Mouse (Mus musculus) cerebellum, adult 2 months (tissue): ENCODE data around the gene Ece1. TPM values are rescaled to one million over a fixed set of nuclear protein-coding genes. Genes with fewer than 3 reads are reported as not detected.

Experiments used
- DNase-seq, 2 experiments: peaks; one replicate each; pipeline ENCODE4 v3.0.0; 2021
- H3K27ac ChIP-seq: fragments of 200-500 bp; 2 replicates; pipeline ENCODE4 v1.5.1; 2012; ENCODE audit warnings: low read length, control low read depth, inconsistent platforms; ENCODE audit not compliant: insufficient read depth
- H3K27me3 ChIP-seq: fragments of 200-500 bp; 2 replicates; pipeline ENCODE4 v1.6.1; 2012; ENCODE audit warnings: inconsistent platforms, mild to moderate bottlenecking, low read length, moderate library complexity; ENCODE audit not compliant: control insufficient read depth, insufficient read depth
- H3K4me1 ChIP-seq: fragments of 200-500 bp; 2 replicates; pipeline ENCODE4 v1.6.1; 2011; ENCODE audit warnings: low read length; ENCODE audit not compliant: control insufficient read depth, insufficient read depth
- H3K4me3 ChIP-seq: fragments of 200-500 bp; replicated peaks from 2 replicates; pipeline ENCODE3; 2011; ENCODE audit warnings: mild to moderate bottlenecking, low read depth, low read length, control low read depth; ENCODE audit not compliant: insufficient read depth
- CTCF ChIP-seq: fragments of 200-500 bp; IDR thresholded peaks from 2 replicates; pipeline ENCODE4 v1.5.1; 2011; ENCODE audit warnings: low read depth, mild to moderate bottlenecking, control low read depth, low read length, moderate library complexity, borderline replicate concordance; ENCODE audit not compliant: insufficient read depth
- POLR2A ChIP-seq: fragments of 200-500 bp; IDR thresholded peaks from 2 replicates; pipeline ENCODE4 v1.6.1; 2011; ENCODE audit warnings: low read length, control low read depth, borderline replicate concordance; ENCODE audit not compliant: insufficient read depth
- WGBS: fragments of 180-500 bp; shearing (Covaris S2); methylation state at CpG from one replicate; pipeline ENCODE4 v1.1.7; 2018; 5-methylcytosine and 5-hydroxymethylcytosine counted together
- polyA plus RNA-seq: library from polyadenylated mRNA; depleted of rRNA; stranded (reverse); fragments of >200 nt; gene quantifications from 2 replicates; pipeline ENCODE4 v1.2.3, GENCODE M21; 2012

The Ece1 gene
- polyA plus RNA-seq, 1 experiment: 48.5 TPM

DNA sequence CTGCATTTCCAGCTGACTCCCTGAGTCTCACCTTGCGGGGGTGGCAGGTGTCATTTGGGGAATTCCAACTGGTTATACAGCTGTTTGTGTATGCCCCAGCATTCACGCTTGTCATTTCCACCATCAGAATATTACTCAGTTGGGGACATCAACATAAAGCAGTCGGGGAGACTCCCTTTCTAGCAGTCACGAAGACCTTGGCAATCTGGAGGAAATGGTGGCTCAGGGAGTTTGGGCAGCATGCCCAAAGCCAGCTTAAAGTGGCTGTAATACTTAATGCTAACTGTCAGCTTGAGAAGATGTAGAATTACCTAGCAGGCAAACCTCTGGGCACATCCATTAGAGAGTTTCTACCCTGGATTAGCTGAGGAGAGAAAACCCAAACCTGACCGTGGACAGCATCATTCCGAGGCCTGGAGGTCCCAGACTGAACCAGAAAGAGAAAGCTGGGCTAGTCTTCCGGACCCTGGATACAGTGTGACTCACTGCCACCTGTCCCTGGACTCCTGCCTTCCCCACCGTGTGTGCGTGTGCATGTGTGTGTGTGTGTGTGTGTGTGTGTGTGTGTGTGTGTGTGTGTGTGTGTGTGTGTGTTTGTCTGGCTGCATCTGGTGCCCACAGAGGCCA is 13.5 kb downstream of the Ece1 start:
- no peak for TF ChIP-seq POLR2A
- TF ChIP-seq CTCF: no peak
- H3K27ac ChIP-seq: peak overlapping the region; percentile 67
- H3K27me3 ChIP-seq: no peaks in the 10 kb centered on the region
- 17% methylated on average over 9 of the region's 9 CpGs for WGBS
- DNase-seq: peak; percentile 57 to 64
- no peak overlapping the region for H3K4me3 ChIP-seq
- H3K4me1 ChIP-seq: peaks cover 67% of the 10 kb centered on the region

DNA sequence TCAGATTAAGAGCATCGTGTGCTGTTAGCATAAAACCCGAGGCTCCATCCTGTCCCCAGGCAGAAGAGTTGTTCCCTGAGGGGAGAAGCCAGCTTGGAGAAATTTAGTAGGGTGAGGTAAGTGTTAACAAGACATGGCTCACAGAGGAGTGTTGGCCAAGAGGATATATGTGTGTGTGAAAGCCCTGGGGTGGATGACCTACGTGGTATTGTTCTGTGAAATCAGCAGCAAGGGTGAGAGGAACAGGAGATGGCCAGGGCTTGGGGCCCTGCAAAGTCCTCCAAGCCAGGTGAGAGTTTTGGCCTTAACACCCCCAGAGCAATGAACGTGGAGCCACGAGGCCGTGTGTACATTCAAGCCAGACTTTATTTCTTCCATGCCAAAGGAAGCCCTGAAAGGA is 14.8 kb downstream of the Ece1 start:
- TF ChIP-seq POLR2A (no peak), CTCF (no peak)
- Histone ChIP-seq H3K4me3 (no peak overlapping the region), H3K4me1 (peaks cover 59% of the 10 kb centered on the region), H3K27me3 (no peaks in the 10 kb centered on the region), H3K27ac (no peak overlapping the region)
- 24% methylated on average over 6 of the region's 6 CpGs for WGBS
- DNase-seq: no peak

DNA sequence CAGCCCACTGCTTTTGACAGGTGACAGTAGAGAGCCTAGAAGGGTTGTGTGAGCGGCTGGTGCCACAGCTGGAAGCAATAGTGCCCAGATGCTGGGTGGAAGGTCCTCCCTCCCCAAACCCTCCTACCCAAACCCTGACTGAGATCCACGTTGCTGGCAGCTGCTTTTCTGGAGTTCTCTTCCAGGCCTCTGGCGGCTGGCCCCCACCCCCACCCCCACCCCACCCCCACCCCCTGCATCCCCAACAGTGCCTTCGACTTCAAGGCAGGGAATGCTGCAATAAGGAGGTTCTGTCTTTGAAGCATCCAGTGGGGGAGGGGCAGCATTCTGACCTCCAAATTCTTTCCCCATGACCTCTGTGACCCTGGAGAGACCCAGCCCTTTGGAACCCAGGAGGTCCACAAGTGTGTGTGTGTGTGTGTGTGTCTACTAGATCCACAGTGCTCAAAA is 15.4 kb downstream of the Ece1 start:
- no peak for DNase-seq
- H3K27ac ChIP-seq: no peak overlapping the region
- WGBS: 45% methylated on average over 4 of the region's 4 CpGs
- H3K27me3 ChIP-seq: no peaks in the 10 kb centered on the region
- peaks cover 53% of the 10 kb centered on the region for H3K4me1 ChIP-seq
- no peak overlapping the region for H3K4me3 ChIP-seq
- TF ChIP-seq CTCF (no peak), POLR2A (no peak)

DNA sequence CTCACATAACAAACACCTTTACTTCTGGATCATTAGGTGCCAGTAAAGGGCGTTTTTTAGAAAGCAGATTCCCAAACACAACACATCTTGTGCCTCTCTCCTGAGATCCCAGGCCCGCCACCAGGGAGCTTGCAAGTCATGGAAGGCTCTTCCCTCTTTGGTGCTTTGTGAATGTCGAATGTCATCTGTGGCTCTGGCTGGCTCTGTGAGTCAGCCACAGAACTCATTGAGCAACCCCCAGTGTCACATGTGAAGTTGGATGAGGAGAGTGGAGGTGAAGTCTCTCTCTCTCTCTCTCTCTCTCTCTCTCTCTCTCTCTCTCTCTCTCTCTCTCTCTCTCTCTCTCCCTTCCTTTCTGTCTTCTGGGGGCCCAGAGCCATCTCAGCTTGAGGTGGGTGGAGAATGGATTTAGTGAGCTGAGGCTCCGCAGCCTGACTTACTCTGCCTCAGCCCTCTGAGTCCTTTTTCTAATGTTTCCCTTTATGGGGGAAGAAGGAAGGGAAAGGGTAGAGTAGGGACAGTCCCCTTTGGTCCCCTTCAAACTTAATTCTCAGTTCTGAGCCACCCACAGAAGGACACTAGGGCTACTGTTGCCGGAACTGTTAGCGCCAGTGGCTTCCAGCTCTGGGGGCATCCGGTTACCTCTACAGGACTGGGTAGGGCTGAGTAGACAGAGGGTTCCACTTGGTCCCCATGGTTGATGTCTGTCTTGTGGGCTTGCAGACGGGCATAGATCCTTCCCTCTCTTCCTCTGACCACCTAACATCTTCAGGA is 17.5 kb downstream of the Ece1 start:
- 81% methylated on average over 8 of the region's 8 CpGs for WGBS
- TF ChIP-seq CTCF: no peak
- TF ChIP-seq POLR2A: no peak
- no peak for DNase-seq
- Histone ChIP-seq H3K4me1 (peaks cover 47% of the 10 kb centered on the region), H3K27ac (no peak overlapping the region), H3K4me3 (no peak overlapping the region), H3K27me3 (no peaks in the 10 kb centered on the region)

DNA sequence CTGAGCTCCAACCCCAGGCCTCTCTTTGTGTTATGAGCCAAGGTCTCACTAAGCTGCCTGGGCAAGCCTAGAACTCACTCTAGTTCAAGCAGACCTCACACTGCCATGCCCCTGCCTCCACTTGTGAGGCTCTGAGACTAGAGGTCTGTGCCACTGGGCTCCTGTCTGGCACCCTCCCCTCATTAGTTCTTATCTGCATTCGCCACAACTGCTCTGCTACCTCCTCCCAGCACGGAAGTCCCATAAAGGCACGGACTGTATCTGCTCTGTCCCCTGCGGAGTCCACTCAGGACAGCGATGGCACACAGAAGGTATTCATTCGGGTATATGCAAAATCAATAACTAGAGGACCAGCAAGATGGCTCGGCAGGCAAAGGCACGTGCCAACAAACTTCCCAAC is 19.4 kb downstream of the Ece1 start:
- no peak for TF ChIP-seq POLR2A
- no peak for TF ChIP-seq CTCF
- peaks cover 46% of the 10 kb centered on the region for H3K4me1 ChIP-seq
- no peaks in the 10 kb centered on the region for H3K27me3 ChIP-seq
- DNase-seq: no peak
- H3K4me3 ChIP-seq: no peak overlapping the region
- 72% methylated on average over 8 of the region's 8 CpGs for WGBS
- no peak overlapping the region for H3K27ac ChIP-seq

DNA sequence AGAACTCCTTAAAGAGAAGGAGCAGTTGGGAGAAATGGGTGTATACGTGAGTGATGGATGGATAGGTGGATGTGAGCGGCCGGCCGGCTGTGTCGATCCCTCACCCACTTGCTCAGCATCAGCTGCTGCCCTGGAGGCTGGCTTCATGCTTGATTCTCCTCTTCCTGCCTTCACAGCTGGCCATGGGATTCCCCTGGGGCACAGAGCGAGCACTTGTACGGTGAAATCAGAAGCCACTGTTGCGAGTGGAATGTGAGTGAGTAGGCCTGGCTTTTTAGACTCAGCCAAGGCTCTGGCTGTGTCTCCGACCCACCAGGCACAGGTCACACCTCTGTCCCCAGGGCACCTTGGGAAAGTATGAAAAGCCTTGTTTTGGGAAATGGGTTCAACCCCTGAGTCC is 20.6 kb downstream of the Ece1 start:
- WGBS: 62% methylated on average over 9 of the region's 9 CpGs
- Histone ChIP-seq H3K27ac (no peak overlapping the region), H3K4me1 (peaks cover 42% of the 10 kb centered on the region), H3K4me3 (no peak overlapping the region), H3K27me3 (no peaks in the 10 kb centered on the region)
- TF ChIP-seq POLR2A: no peak
- TF ChIP-seq CTCF: no peak
- DNase-seq: no peak

DNA sequence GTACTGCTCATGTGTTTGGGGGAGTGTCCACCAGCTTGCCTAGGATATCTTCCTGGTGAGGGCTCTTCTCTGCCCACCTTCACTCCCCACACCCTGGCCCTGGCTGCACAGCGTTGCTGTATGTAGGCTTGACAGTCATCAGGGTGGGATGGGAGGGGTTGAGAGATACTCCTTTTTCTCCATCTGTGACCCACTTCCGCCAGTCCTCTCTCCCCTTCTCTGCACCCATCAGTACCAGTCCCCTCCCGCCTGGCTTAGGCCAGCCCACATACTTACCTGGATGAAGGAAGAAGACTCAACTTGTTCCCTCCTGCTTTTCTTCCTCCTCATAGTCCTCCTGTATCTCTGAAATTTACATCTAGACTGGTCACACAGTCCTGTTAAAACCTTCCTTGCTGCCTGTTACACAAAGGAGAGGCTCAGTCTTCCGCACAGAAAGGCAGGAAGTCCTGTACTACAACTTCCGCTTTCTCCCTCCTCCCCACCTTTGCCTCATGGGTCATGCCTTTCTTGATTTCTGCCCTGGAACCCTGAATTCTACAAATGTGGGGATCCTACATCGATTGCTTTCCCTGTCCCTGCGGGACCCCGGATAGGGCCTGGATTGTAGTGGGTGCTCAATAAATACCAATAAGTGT is 21.6 kb downstream of the Ece1 start:
- H3K4me3 ChIP-seq: no peak overlapping the region
- H3K4me1 ChIP-seq: peaks cover 43% of the 10 kb centered on the region
- 75% methylated on average over 8 of the region's 8 CpGs for WGBS
- H3K27me3 ChIP-seq: no peaks in the 10 kb centered on the region
- DNase-seq: no peak
- TF ChIP-seq CTCF (no peak), POLR2A (no peak)
- no peak overlapping the region for H3K27ac ChIP-seq
